Mouse (Mus musculus) CH12.LX (cell line): Measurements from ENCODE around the gene Mrps18b.

ENCODE experiments used
- CTCF ChIP-seq, 2 experiments: IDR thresholded peaks in 1 of 2; conservative IDR thresholded peaks in 1 of 2; 2 replicates each; pipeline ENCODE4 v1.5.1; 2011 to 2012; ENCODE audit warnings: low read depth in 2 of 2, low read length in 2 of 2, improper control_type of control experiment in 1 of 2, inconsistent platforms in 1 of 2, mild to moderate bottlenecking in 1 of 2, moderate library complexity in 1 of 2
- GABPA ChIP-seq: IDR thresholded peaks from 2 replicates; pipeline ENCODE4 v1.6.1; 2012; ENCODE audit warnings: low read depth, low read length, improper control_type of control experiment, inconsistent platforms; ENCODE audit not compliant: insufficient replicate concordance
- RAD21 ChIP-seq: IDR thresholded peaks from 2 replicates; pipeline ENCODE4 v1.6.1; 2011; ENCODE audit warnings: low read depth, mild to moderate bottlenecking, low read length, improper control_type of control experiment, moderate library complexity
- RCOR1 ChIP-seq: conservative IDR thresholded peaks from 2 replicates; pipeline ENCODE4 v1.6.1; 2012; ENCODE audit warnings: low read depth, mild to moderate bottlenecking, inconsistent platforms, low read length, improper control_type of control experiment
- USF1 ChIP-seq: IDR thresholded peaks from 2 replicates; pipeline ENCODE4 v1.6.1; 2014; ENCODE audit warnings: low read depth, mild to moderate bottlenecking, inconsistent platforms, low read length, improper control_type of control experiment
- USF2 ChIP-seq: conservative IDR thresholded peaks from 2 replicates; pipeline ENCODE4 v1.6.1; 2011; ENCODE audit warnings: low read depth, low read length, improper control_type of control experiment

GRCm38 (mm10) chr17:35866911-35867890, 49.0 kb downstream of the Mrps18b start:
- TF ChIP-seq USF2 (no peak), RAD21 (peak; percentile 42), CTCF (conservative IDR thresholded peaks at IDR 0.05 in 1 of 2, IDR thresholded peaks at IDR 0.05 in 1 of 2; ENCODE audit: low read depth in 2 of 2, low read length in 2 of 2) (peak in 1 of 2 experiments; percentile 71; a peak in 2 of 4 replicates), USF1 (no peak), GABPA (no peak), RCOR1 (no peak)
